Mouse (Mus musculus) testis, postnatal 14 days (tissue): ENCODE data around the gene Vps13d.
A peak's percentile ranks its signal among the peaks of the same experiment; 100 is the strongest.

ENCODE experiments used
- DNase-seq: peaks from one replicate; pipeline ENCODE4 v3.0.0; 2021; ENCODE audit warnings: low spot score

The Vps13d gene

DNA sequence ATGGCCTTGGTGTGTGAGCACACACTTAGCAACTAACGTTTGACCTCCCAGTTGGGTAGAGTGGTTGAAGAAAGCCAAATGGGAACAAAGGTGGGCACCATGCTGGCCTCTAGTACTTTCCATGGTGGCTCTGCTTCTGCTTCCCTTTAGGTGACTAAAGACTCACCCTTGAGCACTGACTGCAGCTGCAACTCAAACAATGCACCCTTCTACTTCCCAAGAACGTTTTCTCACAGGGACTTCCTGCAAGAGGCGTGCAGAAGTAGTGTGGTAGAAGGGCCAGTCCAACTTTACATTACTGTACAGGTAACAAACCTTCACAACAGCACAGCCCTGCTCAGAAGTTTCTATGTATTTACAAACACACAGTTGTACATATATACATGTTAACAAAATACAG lies 220.3 kb downstream of the Vps13d start:
- DNase-seq = no peak

- DNase-seq = no peak
Measured at GRCm38 (mm10) chr4:144972948-144973720, 221.7 kb downstream of the Vps13d start.

DNA sequence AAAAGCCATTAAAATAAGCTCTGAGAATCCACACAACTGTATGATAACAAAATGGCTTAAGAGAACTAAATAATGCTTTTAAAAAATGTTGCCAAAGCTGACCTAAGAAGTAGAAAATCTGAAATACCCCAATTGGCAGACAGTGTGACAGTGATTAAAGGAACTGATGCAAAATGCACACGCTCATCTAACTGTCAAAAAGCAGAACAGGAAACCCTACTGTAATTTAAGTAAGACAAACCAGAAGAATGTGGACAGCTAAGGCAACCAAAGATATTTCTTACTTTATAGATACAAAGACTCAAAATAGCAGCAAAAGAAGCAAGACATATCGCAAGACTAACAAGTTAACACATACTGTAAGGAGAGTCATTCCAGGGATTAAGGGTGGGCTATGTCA lies 223.8 kb downstream of the Vps13d start:
- DNase-seq = no peak

- no peak for DNase-seq
Measured at GRCm38 (mm10) chr4:144969030-144969429, 225.8 kb downstream of the Vps13d start.

DNA sequence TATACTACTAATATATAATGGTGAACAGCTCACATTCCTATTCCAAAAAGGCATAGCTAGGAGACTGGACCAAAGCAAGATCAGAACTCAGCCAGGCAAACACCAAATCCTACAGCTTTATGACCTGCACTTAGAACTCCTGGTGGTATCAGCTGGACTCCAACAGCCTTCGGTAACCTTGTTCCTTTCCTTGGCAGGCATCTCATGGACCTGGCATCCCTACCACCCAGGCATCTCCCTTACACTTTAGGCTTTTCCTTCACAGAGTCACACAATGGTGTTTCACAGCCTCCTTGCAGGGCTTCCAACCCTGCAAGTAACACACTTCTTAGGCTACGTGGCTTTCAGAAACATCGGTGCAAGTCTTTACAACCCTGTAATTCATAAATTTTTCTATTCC lies 226.4 kb downstream of the Vps13d start:
- no peak for DNase-seq

- no peak for DNase-seq
Measured at GRCm38 (mm10) chr4:144965255-144965654, 229.6 kb downstream of the Vps13d start.

GRCm38 (mm10) chr4:144961696-144962095 lies 233.1 kb downstream of the Vps13d start:
- DNase-seq = no peak

DNA sequence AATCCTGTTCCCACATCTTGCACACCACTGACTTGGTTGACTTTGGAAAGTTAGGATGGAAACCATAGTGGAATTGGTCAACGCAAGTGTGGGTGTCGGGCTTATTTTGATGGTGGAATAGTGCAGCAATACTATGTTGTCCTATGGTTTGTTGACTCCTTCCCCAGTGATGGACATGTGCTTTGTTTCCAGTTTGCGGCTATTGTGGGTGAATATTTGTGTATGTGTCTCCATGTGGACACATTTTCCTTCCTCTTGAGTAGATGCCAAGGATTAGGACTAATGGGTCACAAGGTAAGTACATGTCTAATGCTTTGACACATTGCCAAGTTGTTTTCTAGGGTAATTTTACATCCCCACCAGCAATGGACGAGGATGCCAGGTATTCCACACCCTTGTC lies 233.6 kb downstream of the Vps13d start:
- no peak for DNase-seq

- peak; percentile 39 for DNase-seq
Measured at GRCm38 (mm10) chr4:144960188-144960904, 234.5 kb downstream of the Vps13d start.

- DNase-seq = peak; percentile 25
Measured at GRCm38 (mm10) chr4:144957721-144958120, 237.1 kb downstream of the Vps13d start.

- DNase-seq = peak; percentile 37
Measured at GRCm38 (mm10) chr4:144957186-144957585, 237.6 kb downstream of the Vps13d start.

- DNase-seq = no peak
Measured at GRCm38 (mm10) chr4:144956293-144956692, 238.5 kb downstream of the Vps13d start.

DNA sequence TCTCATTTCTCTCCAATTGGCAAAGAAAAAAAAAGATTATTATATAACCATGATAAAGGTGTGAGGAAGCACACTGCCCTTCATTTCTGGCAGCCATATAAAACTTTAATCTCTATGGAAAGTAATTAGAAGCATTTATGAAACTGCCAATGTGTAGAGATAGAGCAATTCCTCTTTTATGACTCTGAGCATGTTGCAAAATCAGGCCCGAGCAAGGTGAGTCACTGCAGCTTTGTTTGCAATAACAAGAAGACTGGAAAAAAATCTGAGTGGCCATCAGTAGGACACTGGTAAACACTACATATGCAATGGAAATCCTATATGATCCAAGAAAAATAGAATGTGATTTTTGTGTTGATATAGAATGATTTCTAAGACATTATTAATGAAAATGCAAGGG lies 238.9 kb downstream of the Vps13d start:
- DNase-seq = no peak

GRCm38 (mm10) chr4:144953421-144953820 lies 241.4 kb downstream of the Vps13d start:
- DNase-seq = no peak

GRCm38 (mm10) chr4:144951859-144952258 lies 242.9 kb downstream of the Vps13d start:
- DNase-seq = no peak

GRCm38 (mm10) chr4:144950883-144951282 lies 243.9 kb downstream of the Vps13d start:
- no peak for DNase-seq

GRCm38 (mm10) chr4:144950327-144950711 lies 244.5 kb downstream of the Vps13d start:
- no peak for DNase-seq

GRCm38 (mm10) chr4:144949441-144950326 lies 245.1 kb downstream of the Vps13d start:
- peak; percentile 58 for DNase-seq

GRCm38 (mm10) chr4:144947738-144948390 lies 246.9 kb downstream of the Vps13d start:
- DNase-seq = peak; percentile 77

DNA sequence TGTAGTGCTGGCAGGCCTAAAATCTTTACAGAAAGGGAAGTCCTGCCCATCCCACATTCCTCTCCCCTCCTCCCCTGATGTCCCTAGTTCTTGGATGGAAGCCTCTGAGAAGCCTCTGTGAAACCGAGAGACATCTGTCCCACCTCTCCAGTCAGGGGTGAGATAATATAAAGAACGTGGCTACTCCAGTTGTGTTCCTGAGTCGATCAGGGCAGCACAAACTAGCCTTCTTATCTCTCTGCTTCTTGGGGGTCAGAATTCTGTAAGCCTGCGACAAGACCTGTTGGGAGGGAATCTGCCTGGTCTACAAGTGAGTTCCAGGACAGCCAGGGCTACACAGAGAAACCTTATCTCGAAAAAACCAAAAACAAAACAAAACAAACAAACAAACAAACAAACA lies 251.5 kb downstream of the Vps13d start:
- no peak for DNase-seq

- DNase-seq = no peak
Measured at GRCm38 (mm10) chr4:144942433-144942832, 252.4 kb downstream of the Vps13d start.
